Mouse (Mus musculus) frontal cortex, postnatal 10 days (tissue): ENCODE data around the gene Acap2.
A peak's percentile ranks its signal among the peaks of the same experiment; 100 is the strongest.

Experiments
- DNase-seq, 2 experiments: peaks; one replicate each; pipeline ENCODE4 v3.0.0; 2022; ENCODE audit warnings: low spot score in 2 of 2, mixed read lengths in 1 of 2

The Acap2 gene

DNA sequence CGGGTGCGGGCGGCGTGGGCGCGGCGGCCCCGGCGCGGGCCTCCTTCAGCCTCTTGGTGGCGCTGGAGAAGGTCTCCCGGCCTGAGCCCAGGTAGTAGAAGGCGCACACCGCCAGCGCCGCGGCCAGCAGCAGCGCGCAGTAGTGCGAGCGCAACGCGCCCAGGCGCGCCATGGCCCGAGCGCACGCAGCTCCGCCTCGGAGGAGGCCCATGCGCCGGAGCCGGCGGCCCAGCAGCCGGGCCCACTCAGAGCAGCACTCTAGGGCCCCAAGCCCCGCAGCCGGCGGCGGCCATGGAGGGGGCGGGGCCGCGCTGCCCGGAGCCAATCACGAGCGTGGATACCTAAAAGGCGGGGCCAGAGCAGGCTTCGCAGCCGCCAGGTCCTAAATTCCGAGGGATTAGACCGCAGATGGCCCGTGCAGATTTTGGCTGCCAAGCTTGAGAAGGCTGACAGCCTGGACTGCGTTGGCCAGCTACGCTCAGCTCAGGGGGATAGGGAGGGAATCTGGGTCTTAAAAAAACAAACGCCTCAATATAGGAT is 119.8 kb downstream of the Acap2 start, which contains the start of gene Xxylt1:
Gene Xxylt1, minus strand, starts transcription at position 308 of the 540 bp plus-strand sequence.
- peak; percentile 93 to 94 for DNase-seq

- peak; percentile 55 to 65 for DNase-seq
Measured at GRCm38 (mm10) chr16:31080573-31081051, 120.4 kb downstream of the Acap2 start.

DNA sequence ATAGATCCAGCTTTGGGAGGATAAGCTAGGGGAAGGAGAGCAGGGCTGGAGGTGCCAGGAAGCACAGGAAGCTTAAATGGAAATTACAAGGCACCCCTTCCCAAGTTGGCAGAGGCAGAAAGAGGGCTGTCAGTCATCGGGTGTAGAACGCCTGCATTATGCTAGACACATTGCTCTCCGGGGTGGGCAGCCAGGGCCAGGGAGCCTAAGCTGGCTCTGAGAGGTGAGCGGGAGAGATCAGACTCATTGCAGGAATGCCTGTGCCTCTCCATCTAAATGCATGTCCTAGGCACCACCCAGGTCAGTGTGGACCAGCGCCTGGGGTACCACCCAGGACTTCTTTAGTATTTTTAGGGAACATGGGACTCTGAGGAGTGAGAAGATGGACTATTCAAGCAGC is 123.6 kb downstream of the Acap2 start:
- DNase-seq, result no peak

DNA sequence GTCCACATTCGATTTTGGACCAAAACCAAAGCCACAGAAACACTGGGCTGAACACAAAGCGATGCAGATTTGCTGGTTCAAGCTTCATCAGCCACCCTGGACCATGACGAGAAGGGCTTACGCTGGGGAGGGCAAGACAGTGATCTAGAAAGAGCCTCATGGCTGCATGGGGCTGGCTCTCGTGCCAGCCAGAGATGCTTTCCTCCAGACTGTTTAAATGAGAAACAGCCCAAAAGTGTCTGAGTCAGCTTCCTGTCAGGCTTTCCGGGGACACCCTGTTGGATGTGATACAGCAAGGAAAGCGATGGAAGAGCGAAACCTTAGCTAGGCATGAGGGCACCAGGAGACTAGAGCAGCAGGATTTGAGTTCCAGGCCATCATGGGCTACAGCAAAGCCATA is 124.6 kb downstream of the Acap2 start:
- no peak for DNase-seq

- DNase-seq, result no peak
Measured at GRCm38 (mm10) chr16:31074324-31074908, 126.6 kb downstream of the Acap2 start.

DNA sequence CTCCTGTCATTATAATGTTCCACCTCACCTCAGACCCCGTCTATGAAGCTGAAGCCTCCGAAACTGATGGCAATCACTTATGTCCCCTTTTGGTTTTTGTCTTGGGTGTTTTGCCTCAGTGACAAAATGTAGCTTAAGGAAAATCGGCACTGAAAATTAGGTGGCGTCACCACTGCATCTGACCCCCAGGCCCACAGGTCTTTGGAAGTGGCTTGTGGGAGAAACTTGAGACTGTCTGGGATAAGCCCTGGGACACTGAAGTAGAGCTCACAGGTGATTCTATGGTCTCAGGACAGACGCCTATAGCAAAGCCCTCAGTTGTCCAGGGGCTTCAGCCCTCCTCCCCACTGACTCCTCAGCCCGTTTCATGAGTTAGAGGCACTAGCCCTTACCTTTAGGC is 129.3 kb downstream of the Acap2 start:
- no peak for DNase-seq

GRCm38 (mm10) chr16:31070358-31071133 is 130.5 kb downstream of the Acap2 start:
- DNase-seq, result peak; percentile 44 to 82

GRCm38 (mm10) chr16:31069211-31070166 is 131.6 kb downstream of the Acap2 start:
- no peak for DNase-seq

- DNase-seq, result no peak
Measured at GRCm38 (mm10) chr16:31068280-31068679, 132.8 kb downstream of the Acap2 start.

- DNase-seq, result no peak
Measured at GRCm38 (mm10) chr16:31066344-31067098, 134.5 kb downstream of the Acap2 start.

- no peak for DNase-seq
Measured at GRCm38 (mm10) chr16:31064782-31065181, 136.3 kb downstream of the Acap2 start.

DNA sequence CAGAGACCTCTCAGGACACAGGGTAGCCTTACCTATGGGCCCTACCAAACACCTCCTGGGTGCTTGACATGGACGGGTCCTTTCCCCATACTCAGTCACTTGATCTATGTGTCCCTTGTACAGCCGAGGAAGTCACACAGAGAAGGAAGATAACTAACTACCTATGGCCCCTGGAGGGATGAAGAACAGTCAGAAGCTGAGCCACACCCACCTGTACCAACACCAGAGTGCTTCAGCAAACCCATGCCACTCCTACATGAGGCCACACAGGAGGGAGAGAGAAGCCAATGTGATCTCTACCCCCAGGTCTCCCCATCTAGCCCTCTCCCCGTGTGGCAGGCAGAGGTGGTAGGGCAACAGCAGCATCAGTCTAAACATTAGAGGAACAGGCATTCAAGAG is 138.1 kb downstream of the Acap2 start:
- DNase-seq, result no peak

- DNase-seq, result no peak
Measured at GRCm38 (mm10) chr16:31061246-31061880, 139.7 kb downstream of the Acap2 start.

DNA sequence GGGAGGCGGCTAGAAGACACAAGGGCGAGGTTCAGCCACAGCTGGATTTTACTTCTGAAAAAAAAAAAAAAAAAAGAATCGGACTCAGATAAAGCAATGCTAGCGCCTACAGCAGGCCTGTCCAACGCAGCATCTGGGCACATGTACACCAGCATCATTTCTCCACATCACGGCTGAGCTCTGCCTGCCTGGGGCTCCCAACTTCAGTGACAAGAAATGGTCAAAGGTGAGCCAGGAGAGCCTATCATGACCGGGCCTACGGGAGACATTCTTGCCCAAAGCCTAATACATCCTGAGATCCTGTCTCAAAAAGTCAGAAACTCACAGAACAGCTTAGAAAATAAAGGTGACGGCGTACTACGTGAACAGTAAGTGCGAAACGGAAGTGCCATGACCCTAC is 140.3 kb downstream of the Acap2 start:
- DNase-seq, result no peak

DNA sequence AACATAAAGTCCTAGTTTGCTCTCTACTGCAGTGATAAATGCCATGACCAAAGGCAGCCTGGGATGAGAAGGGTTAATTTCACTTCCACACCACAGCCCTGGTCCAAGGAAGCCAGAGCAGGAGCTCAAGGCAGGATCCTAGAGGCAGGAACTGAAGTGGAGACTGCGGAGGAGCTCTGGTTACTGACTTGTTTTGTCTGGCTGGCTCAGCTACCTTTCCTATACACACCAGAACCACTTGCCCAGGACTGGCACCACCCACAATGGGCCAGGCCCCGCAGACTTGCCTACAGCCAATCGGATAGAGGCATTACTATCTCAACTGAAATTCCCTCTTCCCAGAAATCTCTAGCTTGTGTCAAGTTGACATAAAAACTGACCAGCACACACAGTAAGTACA is 140.8 kb downstream of the Acap2 start:
- no peak for DNase-seq

- no peak for DNase-seq
Measured at GRCm38 (mm10) chr16:31059730-31060129, 141.3 kb downstream of the Acap2 start.

DNA sequence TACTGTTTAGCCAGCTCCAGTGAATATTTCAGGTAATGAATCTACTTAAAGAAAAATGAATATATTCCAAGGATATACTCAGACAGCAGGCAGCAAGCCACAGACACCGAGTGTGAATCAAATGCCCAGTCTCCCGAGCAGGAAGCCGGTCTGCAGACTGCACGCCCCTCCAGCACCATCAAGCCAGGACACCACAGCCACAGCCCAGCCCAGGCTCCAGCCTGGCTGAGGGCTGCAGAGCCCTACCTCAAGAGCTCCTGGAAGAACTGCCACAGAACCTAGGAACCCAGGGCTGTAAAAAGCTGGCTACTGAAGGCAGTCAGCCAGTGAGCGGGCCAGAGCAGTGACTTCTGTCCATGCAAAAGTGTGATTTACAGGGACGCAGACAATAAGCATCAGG is 148.2 kb downstream of the Acap2 start:
- no peak for DNase-seq

- DNase-seq, result no peak
Measured at GRCm38 (mm10) chr16:31052177-31052726, 148.8 kb downstream of the Acap2 start.

DNA sequence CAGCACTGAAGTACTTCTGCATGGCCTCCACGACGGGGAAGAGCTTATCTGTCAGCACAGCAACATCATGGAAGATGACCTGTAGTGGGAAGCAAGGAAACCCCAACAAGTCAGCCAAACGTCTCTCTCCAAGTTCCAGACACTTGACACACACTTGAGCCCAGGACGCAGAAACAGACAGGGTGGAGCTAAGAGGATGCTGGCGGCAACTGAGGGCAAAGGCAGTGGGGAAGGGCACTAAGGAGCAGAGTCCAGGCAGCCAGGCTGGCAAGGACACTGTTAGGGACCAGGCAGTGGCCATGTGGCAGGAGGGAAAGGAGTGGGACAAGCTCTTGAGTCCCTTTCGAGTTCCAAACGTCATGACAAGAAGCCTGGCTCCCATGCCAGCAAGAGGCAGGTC is 150.3 kb downstream of the Acap2 start:
- no peak for DNase-seq

DNA sequence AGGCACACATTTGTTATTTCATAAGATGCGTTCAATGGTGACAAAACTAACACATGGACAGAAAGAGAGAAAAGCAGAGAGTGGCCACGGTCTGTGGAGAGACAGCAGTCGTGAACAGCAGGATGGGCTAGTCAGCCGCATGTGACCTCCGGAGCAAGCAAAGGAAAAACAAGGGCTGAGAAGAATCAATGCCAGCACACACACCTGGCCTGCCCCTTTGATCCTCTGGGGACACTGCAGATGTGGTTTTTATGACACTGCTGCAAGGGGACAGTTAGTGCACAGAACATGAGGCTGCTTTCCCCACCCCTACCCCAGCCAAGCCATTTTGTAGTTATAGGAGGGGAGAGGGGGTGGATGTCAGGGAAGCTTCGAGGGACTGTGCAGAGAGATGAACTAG is 152.9 kb downstream of the Acap2 start:
- no peak for DNase-seq
